Mouse (Mus musculus): ENCODE measurements around the gene Tmem132a. TPM values are rescaled to one million over a fixed set of nuclear protein-coding genes. Genes with fewer than 3 reads are reported as not detected.

Gene Tmem132a
- total and polyA plus RNA-seq, 3 experiments = 10.7 to 12.0 (median 11.5) TPM

GRCm38 (mm10) chr19:10842914-10843313 is 26.8 kb downstream of the Tmem132a start:
- intact Hi-C loops (cut with DNase I) = no loop called here
- H3K27me3 ChIP-seq (ENCODE audit: control insufficient read depth, insufficient read depth, low read length) = no peaks in the 10 kb centered on the region
- H3K79me2 ChIP-seq (replicated peaks; ENCODE audit: control insufficient read depth, insufficient read depth, low read length) = no peaks in the 10 kb centered on the region
- H3K4me1 ChIP-seq (ENCODE audit: control insufficient read depth, insufficient read depth, low read length) = peaks cover 5% of the 10 kb centered on the region
- H3K36me3 ChIP-seq (ENCODE audit: control insufficient read depth, insufficient read depth, low read length) = no peaks in the 10 kb centered on the region
- 49% methylated on average over 24 of the region's 24 CpGs for WGBS
- peak in 1 of 2 experiments; percentile 23 for DNase-seq
- peak overlapping the region; percentile 42 for H3K9ac ChIP-seq (ENCODE audit: low read depth, low read length)
- H3K27ac ChIP-seq = peak overlapping the region; percentile 45
- peak overlapping the region; percentile 30 for H3K4me3 ChIP-seq
- TF ChIP-seq EP300 (IDR thresholded peaks at IDR 0.05; ENCODE audit: insufficient read depth, low read depth, low read length) (no peak), POLR2A (IDR thresholded peaks at IDR 0.05; ENCODE audit: insufficient read depth, low read depth, low read length) (no peak), CTCF (IDR thresholded peaks at IDR 0.05) (no peak)

- WGBS = 49% methylated on average over 16 of the region's 16 CpGs
- Histone ChIP-seq H3K27me3 (ENCODE audit: control insufficient read depth, insufficient read depth, low read length) (no peaks in the 10 kb centered on the region), H3K4me3 (peak overlapping the region; percentile 38), H3K36me3 (ENCODE audit: control insufficient read depth, insufficient read depth, low read length) (no peaks in the 10 kb centered on the region), H3K27ac (peak overlapping the region; percentile 64), H3K4me1 (ENCODE audit: control insufficient read depth, insufficient read depth, low read length) (peaks cover 4% of the 10 kb centered on the region), H3K9ac (ENCODE audit: low read depth, low read length) (0 out of 2 replicates have a peak overlapping the region, but pooled peaks have one; percentile 17), H3K79me2 (replicated peaks; ENCODE audit: control insufficient read depth, insufficient read depth, low read length) (no peaks in the 10 kb centered on the region)
- TF ChIP-seq POLR2A (IDR thresholded peaks at IDR 0.05; ENCODE audit: insufficient read depth, low read depth, low read length) (no peak; the same call in 1 of the 2 replicates), EP300 (IDR thresholded peaks at IDR 0.05; ENCODE audit: insufficient read depth, low read depth, low read length) (0 out of 2 replicates have a peak, but pooled peaks have one; percentile 1)
- intact Hi-C loops (cut with DNase I) = no loop called here
- peak; percentile 53 to 72 for DNase-seq
Measured at GRCm38 (mm10) chr19:10841721-10842626, 27.8 kb downstream of the Tmem132a start.

GRCm38 (mm10) chr19:10839010-10839892 is 30.5 kb downstream of the Tmem132a start, which contains the start of gene Slc15a3:
TSS of gene Slc15a3 (plus strand) at chr19:10839727.
- Histone ChIP-seq H3K4me3 (no peak within 1 kb of the TSS), H3K27me3 (ENCODE audit: control insufficient read depth, insufficient read depth, low read length) (no peaks in the 10 kb centered on the region), H3K9ac (ENCODE audit: low read depth, low read length) (no peak within 1 kb of the TSS), H3K36me3 (ENCODE audit: control insufficient read depth, insufficient read depth, low read length) (no peaks in the 10 kb centered on the region), H3K27ac (no peak within 1 kb of the TSS), H3K79me2 (replicated peaks; ENCODE audit: control insufficient read depth, insufficient read depth, low read length) (no peaks in the 10 kb centered on the region), H3K4me1 (ENCODE audit: control insufficient read depth, insufficient read depth, low read length) (peaks cover 4% of the 10 kb centered on the region; the same call in 1 of the 2 replicates)
- 75% methylated on average over 15 of the region's 15 CpGs for WGBS
- TF ChIP-seq EP300 (IDR thresholded peaks at IDR 0.05; ENCODE audit: insufficient read depth, low read depth, low read length) (no peak), CTCF (IDR thresholded peaks at IDR 0.05) (no peak), POLR2A (IDR thresholded peaks at IDR 0.05; ENCODE audit: insufficient read depth, low read depth, low read length) (no peak)
- intact Hi-C loops (cut with DNase I) = no loop called here
- DNase-seq = no peak

- no peaks in the 10 kb centered on the region for H3K27me3 ChIP-seq (ENCODE audit: control insufficient read depth, insufficient read depth, low read length)
- no peak overlapping the region for H3K9ac ChIP-seq (ENCODE audit: low read depth, low read length)
- H3K4me3 ChIP-seq = no peak overlapping the region
- no peaks in the 10 kb centered on the region for H3K4me1 ChIP-seq (ENCODE audit: control insufficient read depth, insufficient read depth, low read length)
- intact Hi-C loops (cut with DNase I) = no loop called here
- no peaks in the 10 kb centered on the region for H3K36me3 ChIP-seq (ENCODE audit: control insufficient read depth, insufficient read depth, low read length)
- H3K27ac ChIP-seq = no peak overlapping the region
- 62% methylated on average over 3 of the region's 3 CpGs for WGBS
- DNase-seq = no peak
- TF ChIP-seq EP300 (IDR thresholded peaks at IDR 0.05; ENCODE audit: insufficient read depth, low read depth, low read length) (no peak), POLR2A (IDR thresholded peaks at IDR 0.05; ENCODE audit: insufficient read depth, low read depth, low read length) (no peak), CTCF (IDR thresholded peaks at IDR 0.05) (no peak)
- H3K79me2 ChIP-seq (replicated peaks; ENCODE audit: control insufficient read depth, insufficient read depth, low read length) = no peaks in the 10 kb centered on the region
Measured at GRCm38 (mm10) chr19:10835671-10836070, 34.1 kb downstream of the Tmem132a start.

GRCm38 (mm10) chr19:10833611-10834010 is 36.1 kb downstream of the Tmem132a start:
- no peak for DNase-seq
- TF ChIP-seq POLR2A (IDR thresholded peaks at IDR 0.05; ENCODE audit: insufficient read depth, low read depth, low read length) (no peak), EP300 (IDR thresholded peaks at IDR 0.05; ENCODE audit: insufficient read depth, low read depth, low read length) (no peak), CTCF (IDR thresholded peaks at IDR 0.05) (no peak)
- WGBS = 81% methylated on average over 3 of the region's 3 CpGs
- Histone ChIP-seq H3K27ac (no peak overlapping the region), H3K4me3 (no peak overlapping the region), H3K9ac (ENCODE audit: low read depth, low read length) (no peak overlapping the region), H3K79me2 (replicated peaks; ENCODE audit: control insufficient read depth, insufficient read depth, low read length) (no peaks in the 10 kb centered on the region), H3K27me3 (ENCODE audit: control insufficient read depth, insufficient read depth, low read length) (no peaks in the 10 kb centered on the region), H3K36me3 (ENCODE audit: control insufficient read depth, insufficient read depth, low read length) (no peaks in the 10 kb centered on the region), H3K4me1 (ENCODE audit: control insufficient read depth, insufficient read depth, low read length) (no peaks in the 10 kb centered on the region)
- intact Hi-C loops (cut with DNase I) = loop anchor here (5.0 kb wide), 1 partner anchor 124 kb away; no protein-coding TSS in a partner anchor
